Mouse (Mus musculus): ENCODE data around the gene Tmed11. TPM values are rescaled to one million over a fixed set of nuclear protein-coding genes. Genes with fewer than 3 reads are reported as not detected.

Tmed11 gene
- polyA plus RNA-seq, 1 experiment from 2014 or later = not detected

DNA sequence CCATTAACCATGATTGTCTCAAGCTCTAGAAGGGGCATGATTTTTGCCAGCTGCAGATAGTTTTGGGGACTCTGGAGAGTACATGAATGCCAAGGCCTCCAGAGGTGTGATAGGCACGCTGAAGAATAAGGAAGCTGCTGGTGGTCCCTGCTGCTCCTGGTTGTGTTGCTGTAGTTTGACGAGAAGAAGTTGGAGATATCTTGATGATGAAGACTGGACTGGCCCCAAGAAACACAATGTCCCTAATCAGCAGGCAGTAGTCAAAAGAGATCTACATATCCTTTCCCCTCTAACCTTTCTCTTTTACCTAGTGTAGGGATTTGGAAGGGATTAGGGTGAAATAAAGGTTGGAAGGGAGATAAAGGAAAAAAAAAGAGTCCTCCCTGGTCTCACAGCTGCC lies 52.6 kb downstream of the Tmed11 start:
- DNase-seq (ENCODE audit: extremely low spot score, low spot score) = no peak

DNA sequence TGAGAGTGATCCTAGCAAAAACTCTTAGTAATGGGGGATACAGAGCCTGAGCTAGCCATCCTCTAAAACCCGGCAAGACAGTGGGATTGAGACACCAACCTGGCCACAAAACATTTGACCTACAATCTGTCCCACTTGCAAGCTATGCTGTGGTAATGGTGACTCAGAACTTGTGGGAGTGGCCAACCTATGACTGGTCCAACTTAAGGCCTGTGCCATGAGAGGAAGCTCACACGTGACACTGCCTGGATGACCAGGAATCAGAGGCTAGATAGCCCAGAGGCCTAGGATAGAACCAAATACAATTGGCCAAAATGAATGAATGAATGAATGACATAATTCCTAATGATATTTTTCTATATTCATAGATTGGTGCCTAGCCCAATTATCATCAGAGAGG lies 53.3 kb downstream of the Tmed11 start:
- Histone ChIP-seq H3K9me3 (no peaks in the 10 kb centered on the region), H3K27me3 (ENCODE audit: poor library complexity, severe bottlenecking) (no peaks in the 10 kb centered on the region), H3K4me3 (no peak overlapping the region), H3K27ac (no peak overlapping the region), H3K36me3 (replicated peaks) (no peaks in the 10 kb centered on the region), H3K4me1 (no peaks in the 10 kb centered on the region)
- 86% methylated on average over 2 of the region's 2 CpGs for WGBS
- no peak for DNase-seq (ENCODE audit: extremely low spot score, low spot score)

More for the DNA sequence above, 52.6 kb downstream of the Tmed11 start:
- Histone ChIP-seq H3K9me3 (no peaks in the 10 kb centered on the region), H3K4me1 (no peaks in the 10 kb centered on the region), H3K4me3 (no peak overlapping the region), H3K27me3 (ENCODE audit: poor library complexity, severe bottlenecking) (no peaks in the 10 kb centered on the region), H3K36me3 (replicated peaks) (no peaks in the 10 kb centered on the region), H3K27ac (no peak overlapping the region)
- WGBS = 61% methylated on average over 2 of the region's 2 CpGs

DNA sequence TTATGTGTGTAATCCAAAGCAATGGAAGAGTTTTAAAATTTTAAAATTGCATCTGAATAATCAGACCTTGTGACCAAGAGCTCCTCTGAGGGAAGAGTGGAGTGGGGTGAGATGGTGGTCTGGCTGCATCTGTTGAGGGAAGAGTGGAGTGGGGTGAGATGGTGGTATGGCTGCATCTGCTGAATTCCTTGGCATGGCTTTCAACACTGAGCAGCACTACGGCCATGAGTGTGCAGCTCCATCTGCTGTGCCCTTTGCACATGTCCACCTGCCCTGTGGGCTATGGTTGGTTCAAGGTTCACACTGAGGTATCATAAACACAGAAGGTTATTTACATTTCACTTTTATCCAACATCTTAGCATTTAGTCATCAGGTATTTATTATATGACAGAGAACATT lies 67.7 kb downstream of the Tmed11 start:
- no peak for DNase-seq (ENCODE audit: extremely low spot score, low spot score)
- H3K27ac ChIP-seq = no peak overlapping the region
- H3K27me3 ChIP-seq (ENCODE audit: poor library complexity, severe bottlenecking) = no peaks in the 10 kb centered on the region
- no peaks in the 10 kb centered on the region for H3K9me3 ChIP-seq
- no peak overlapping the region for H3K4me3 ChIP-seq
- H3K36me3 ChIP-seq (replicated peaks) = no peaks in the 10 kb centered on the region
- 90% methylated on average over 1 of the region's 1 CpGs for WGBS
- H3K4me1 ChIP-seq = no peaks in the 10 kb centered on the region

Other genes starting within 250 kb of the Tmed11 start
- gene Cplx1, start 245.3 kb downstream of the Tmed11 start, polyA plus RNA-seq (2016; fragmentation: Nextera tagmentation; extraction: Ambion mirVana) = 2.6 and 2.7 TPM in 2 replicates
- gene Gak, start 165.6 kb downstream of the Tmed11 start, polyA plus RNA-seq (2016; fragmentation: Nextera tagmentation; extraction: Ambion mirVana) = 62.8 and 64.2 TPM in 2 replicates
- gene Tmem175, start 165.6 kb downstream of the Tmed11 start, polyA plus RNA-seq (2016; fragmentation: Nextera tagmentation; extraction: Ambion mirVana) = 17.6 TPM in 2 replicates
- gene Idua, start 135.0 kb downstream of the Tmed11 start, polyA plus RNA-seq (2016; fragmentation: Nextera tagmentation; extraction: Ambion mirVana) = 10.2 and 11.0 TPM in 2 replicates
- gene Dgkq, start 125.7 kb downstream of the Tmed11 start, polyA plus RNA-seq (2016; fragmentation: Nextera tagmentation; extraction: Ambion mirVana) = 11.3 and 13.3 TPM in 2 replicates
- gene Slc26a1, start 119.8 kb downstream of the Tmed11 start, polyA plus RNA-seq (2016; fragmentation: Nextera tagmentation; extraction: Ambion mirVana) = 0.77 and 1.0 TPM in 2 replicates
- 10.4 and 12.3 TPM in 2 replicates for gene Fgfrl1, start 103.0 kb downstream of the Tmed11 start, polyA plus RNA-seq (2016; fragmentation: Nextera tagmentation; extraction: Ambion mirVana)
- gene Rnf212, start 20.4 kb downstream of the Tmed11 start, polyA plus RNA-seq (2016; fragmentation: Nextera tagmentation; extraction: Ambion mirVana) = 0.27 TPM in 1 of 2 replicates, not detected in the other
- not detected in 2 replicates for gene Vmn2r8, start 13.5 kb upstream of the Tmed11 start, polyA plus RNA-seq (2016; fragmentation: Nextera tagmentation; extraction: Ambion mirVana)
- gene Vmn2r9, start 57.2 kb upstream of the Tmed11 start, polyA plus RNA-seq (2016; fragmentation: Nextera tagmentation; extraction: Ambion mirVana) = not detected in 2 replicates
- not detected in 2 replicates for gene Vmn2r10, start 211.2 kb upstream of the Tmed11 start, polyA plus RNA-seq (2016; fragmentation: Nextera tagmentation; extraction: Ambion mirVana)

Measured in forebrain, embryonic 10.5 days (tissue).